32 mouse cellular contexts compared by ENCODE assay signal in the genomic region with DNA sequence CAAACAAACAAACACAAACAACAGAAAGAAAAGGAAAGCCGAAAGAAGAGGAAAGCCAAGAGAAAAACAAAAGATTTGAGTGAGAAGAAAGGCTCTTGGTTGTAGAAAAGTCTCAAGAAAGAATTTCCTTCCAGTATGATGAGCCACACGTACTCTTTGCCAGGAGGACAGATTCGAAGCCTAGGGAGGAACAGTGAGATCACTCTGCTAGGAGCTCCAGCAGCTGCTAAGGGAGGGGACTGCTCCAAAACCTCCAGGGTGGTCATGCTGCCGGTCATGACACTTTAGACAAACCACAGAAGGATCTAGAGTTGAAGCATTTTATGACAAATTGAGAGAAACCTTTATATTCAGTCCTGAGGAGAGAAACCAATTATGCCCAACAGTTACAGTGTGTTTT. TPM values are rescaled to one million over a fixed set of nuclear protein-coding genes. Genes with fewer than 3 reads are reported as not detected.
DNase-seq lines count a peak whose midpoint lies in the region; ATAC-seq and TF ChIP-seq lines count a peak whose summit lies in the region.
"Had no signal": no experiment of that assay in that cellular context is flagged by ENCODE, and none has a peak within 500 bp of the region (broad histone marks: within the 10 kb centered on the region; RNA-seq: fewer than 3 reads in every experiment).

No protein-coding gene starts in this region.

- peak overlapping the region; percentile 65 for H3K27ac ChIP-seq in gastrocnemius, adult 2 months
- no peak overlapping the region for H3K27ac ChIP-seq in kidney, postnatal 0 days
- H3K27ac ChIP-seq: embryonic facial prominence, embryonic 10.5 days; embryonic facial prominence, embryonic 15.5 days; forebrain, embryonic 12.5 days; hindbrain, embryonic 12.5 days; limb, embryonic 10.5 days; limb, embryonic 15.5 days; liver, embryonic 13.5 days; midbrain, embryonic 12.5 days; neural tube, embryonic 13.5 days had no signal

- H3K4me3 ChIP-seq in gastrocnemius, adult 2 months: no peak overlapping the region
- H3K4me3 ChIP-seq in kidney, postnatal 0 days (replicated peaks; ENCODE audit: low read depth, low read length): no peak overlapping the region
- H3K4me3 ChIP-seq: embryonic facial prominence, embryonic 10.5 days; embryonic facial prominence, embryonic 15.5 days; forebrain, embryonic 12.5 days; hindbrain, embryonic 12.5 days; limb, embryonic 10.5 days; limb, embryonic 15.5 days; liver, embryonic 13.5 days; megakaryocyte, embryonic 14.5 days; midbrain, embryonic 12.5 days; neural tube, embryonic 13.5 days had no signal

- H3K27me3 ChIP-seq in kidney, postnatal 0 days (ENCODE audit: insufficient read depth, low read length): no peaks in the 10 kb centered on the region
- H3K27me3 ChIP-seq: embryonic facial prominence, embryonic 15.5 days; forebrain, embryonic 12.5 days; hindbrain, embryonic 12.5 days; limb, embryonic 15.5 days; liver, embryonic 13.5 days; megakaryocyte, embryonic 14.5 days; midbrain, embryonic 12.5 days; neural tube, embryonic 13.5 days; Patski had no signal

- no peak overlapping the region for H3K9ac ChIP-seq in kidney, postnatal 0 days (ENCODE audit: low read depth, low read length)
- H3K9ac ChIP-seq: embryonic facial prominence, embryonic 15.5 days; forebrain, embryonic 12.5 days; forebrain, postnatal 0 days; hindbrain, embryonic 12.5 days; limb, embryonic 15.5 days; liver, embryonic 13.5 days; midbrain, embryonic 12.5 days; neural tube, embryonic 13.5 days had no signal

- 58% methylated on average over 4 of the region's 4 CpGs for WGBS in kidney, postnatal 0 days

- TF ChIP-seq CTCF in gastrocnemius, adult 2 months (IDR thresholded peaks at IDR 0.05): no peak
- no peak for TF ChIP-seq CTCF in kidney, postnatal 0 days (IDR thresholded peaks at IDR 0.05; ENCODE audit: low read depth)

- DNase-seq in gastrocnemius, adult 2 months: peak; percentile 44
- DNase-seq in gastrocnemius, postnatal 10 days: no peak
- peak; percentile 47 for DNase-seq in kidney, postnatal 0 days (ENCODE audit: low spot score)
- no peak for DNase-seq in kidney, postnatal 14 days
- DNase-seq in heart, postnatal 4 days: peak; percentile 15
- no peak for DNase-seq in thymus, postnatal 0 days (ENCODE audit: low spot score)
- DNase-seq: adrenal gland, postnatal 14 days; cerebellum, adult 18-20 months; cerebellum, postnatal 25 days; forebrain, postnatal 0 days; kidney, adult 8-10 months; kidney, postnatal 10 days; layer of hippocampus, adult 9-11 months; liver, embryonic 13.5 days; lung, adult 18-20 months; lung, postnatal 4 days; thymus, postnatal 25 days had no signal

- ATAC-seq in kidney, postnatal 0 days (replicated peaks; ENCODE audit: low FRiP score, low read depth): no peak
- no peak for ATAC-seq in cerebellum, adult (ENCODE audit: insufficient number of reproducible peaks, low FRiP score, low TSS enrichment)
- ATAC-seq: forebrain, postnatal 0 days; intestine, embryonic 16.5 days; lung, postnatal 0 days; Patski had no signal

- H3K4me2 ChIP-seq in kidney, postnatal 0 days (ENCODE audit: low read length): no peak overlapping the region
- H3K4me2 ChIP-seq: embryonic facial prominence, embryonic 15.5 days; forebrain, embryonic 12.5 days; hindbrain, embryonic 12.5 days; limb, embryonic 15.5 days; liver, embryonic 13.5 days; midbrain, embryonic 12.5 days; neural tube, embryonic 13.5 days had no signal

- no peaks in the 10 kb centered on the region for H3K36me3 ChIP-seq in kidney, postnatal 0 days (ENCODE audit: insufficient read depth, low read length)
- H3K36me3 ChIP-seq: embryonic facial prominence, embryonic 10.5 days; embryonic facial prominence, embryonic 15.5 days; forebrain, embryonic 12.5 days; G1E; hindbrain, embryonic 12.5 days; limb, embryonic 10.5 days; limb, embryonic 15.5 days; liver, embryonic 13.5 days; midbrain, embryonic 12.5 days; neural tube, embryonic 13.5 days had no signal

- no peaks in the 10 kb centered on the region for H3K9me3 ChIP-seq in kidney, postnatal 0 days (replicated peaks; ENCODE audit: low read length)
- H3K9me3 ChIP-seq: embryonic facial prominence, embryonic 10.5 days; embryonic facial prominence, embryonic 15.5 days; forebrain, embryonic 12.5 days; G1E; hindbrain, embryonic 12.5 days; limb, embryonic 10.5 days; limb, embryonic 15.5 days; liver, embryonic 13.5 days; midbrain, embryonic 12.5 days; neural tube, embryonic 13.5 days had no signal

- intact Hi-C loops in gastrocnemius, adult 2 months (cut with DNase I): no loop called here

- H3K4me1 ChIP-seq in kidney, postnatal 0 days (replicated peaks; ENCODE audit: insufficient read depth, low read length): no peaks in the 10 kb centered on the region
- H3K4me1 ChIP-seq: embryonic facial prominence, embryonic 15.5 days; forebrain, embryonic 12.5 days; limb, embryonic 10.5 days; limb, embryonic 15.5 days; liver, embryonic 13.5 days; megakaryocyte, embryonic 14.5 days; midbrain, embryonic 12.5 days; neural tube, embryonic 13.5 days had no signal

RNA-seq across cellular contexts. Expression of gene Il33, which starts 32.9 kb away (rescaled TPM):
- total RNA-seq in gastrocnemius, adult 2 months (2021): 1 to 10 TPM; 5.7 to 5.9 TPM
- 1 to 10 TPM; 6.8 to 7.1 TPM for total RNA-seq in gastrocnemius, postnatal 10 days (2021)
- polyA plus RNA-seq in kidney, postnatal 0 days (2015; fragmentation: Nextera tagmentation; extraction: Ambion mirVana): 61.8 and 63.7 TPM in 2 replicates
- total RNA-seq in heart, postnatal 4 days (2021): 1 to 10 TPM; 2.5 to 3.4 TPM
- polyA plus RNA-seq in thymus, postnatal 0 days (2015; fragmentation: Nextera tagmentation; extraction: Ambion mirVana): 2.3 TPM in 2 replicates
- total RNA-seq: granulocyte monocyte progenitor cell, adult 5-6 weeks had no signal

Comparison
In these comparisons a context has a peak if more than half of its experiments do, and no peak if none do; other contexts are left out.
1. DNase-seq: peak in gastrocnemius, adult 2 months (single experiment), kidney, postnatal 0 days (single experiment) and heart, postnatal 4 days (single experiment); none in gastrocnemius, postnatal 10 days (single experiment), kidney, postnatal 14 days (single experiment) and thymus, postnatal 0 days (single experiment).